Mouse (Mus musculus): ENCODE data around the gene Arhgap10. TPM values are rescaled to one million over a fixed set of nuclear protein-coding genes. Genes with fewer than 3 reads are reported as not detected.
"Not testable (repeated sequence)": the region's sequence is repeated elsewhere in the genome, so short reads cannot be mapped to it uniquely, and the experiment has no call there.

The Arhgap10 gene
- total RNA-seq, 4 experiments from 2014 or later: 9.6 to 10.8 (median 10.2) TPM

- no peak for DNase-seq (ENCODE audit: low spot score in 2 of 2)
Observed at GRCm38 (mm10) chr8:77354189-77354588, 163.6 kb downstream of the Arhgap10 start.

GRCm38 (mm10) chr8:77351177-77351860 lies 166.4 kb downstream of the Arhgap10 start:
- DNase-seq (ENCODE audit: low spot score in 2 of 2): no peak

GRCm38 (mm10) chr8:77350121-77350777 lies 167.5 kb downstream of the Arhgap10 start:
- no peak for DNase-seq (ENCODE audit: low spot score in 2 of 2)

GRCm38 (mm10) chr8:77343916-77344315 lies 173.8 kb downstream of the Arhgap10 start:
- DNase-seq (ENCODE audit: low spot score in 2 of 2): no peak

GRCm38 (mm10) chr8:77343335-77343734 lies 174.4 kb downstream of the Arhgap10 start:
- no peak for DNase-seq (ENCODE audit: low spot score in 2 of 2)

GRCm38 (mm10) chr8:77342144-77342543 lies 175.6 kb downstream of the Arhgap10 start:
- no peak for DNase-seq (ENCODE audit: low spot score in 2 of 2)

- DNase-seq (ENCODE audit: low spot score in 2 of 2): no peak
Observed at GRCm38 (mm10) chr8:77341329-77341728, 176.4 kb downstream of the Arhgap10 start.

- no peak for DNase-seq (ENCODE audit: low spot score in 2 of 2)
Observed at GRCm38 (mm10) chr8:77340046-77340747, 177.6 kb downstream of the Arhgap10 start.

- no peak for DNase-seq (ENCODE audit: low spot score in 2 of 2)
Observed at GRCm38 (mm10) chr8:77337272-77337671, 180.5 kb downstream of the Arhgap10 start.

- DNase-seq (ENCODE audit: low spot score in 2 of 2): no peak
Observed at GRCm38 (mm10) chr8:77331180-77331579, 186.6 kb downstream of the Arhgap10 start.

GRCm38 (mm10) chr8:77330304-77330703 lies 187.4 kb downstream of the Arhgap10 start:
- no peak for DNase-seq (ENCODE audit: low spot score in 2 of 2)

- no peak for DNase-seq (ENCODE audit: low spot score in 2 of 2)
Observed at GRCm38 (mm10) chr8:77329783-77330182, 188.0 kb downstream of the Arhgap10 start.

- no peak for DNase-seq (ENCODE audit: low spot score in 2 of 2)
Observed at GRCm38 (mm10) chr8:77328473-77328872, 189.3 kb downstream of the Arhgap10 start.

- DNase-seq (ENCODE audit: low spot score in 2 of 2): no peak
Observed at GRCm38 (mm10) chr8:77327326-77327725, 190.4 kb downstream of the Arhgap10 start.

- not testable (repeated sequence) for DNase-seq (ENCODE audit: low spot score in 2 of 2)
Observed at GRCm38 (mm10) chr8:77322727-77323126, 195.0 kb downstream of the Arhgap10 start.

GRCm38 (mm10) chr8:77321901-77322300 lies 195.9 kb downstream of the Arhgap10 start:
- DNase-seq (ENCODE audit: low spot score in 2 of 2): no peak

GRCm38 (mm10) chr8:77318590-77318989 lies 199.2 kb downstream of the Arhgap10 start:
- no peak for DNase-seq (ENCODE audit: low spot score in 2 of 2)

GRCm38 (mm10) chr8:77317771-77318170 lies 200.0 kb downstream of the Arhgap10 start:
- DNase-seq (ENCODE audit: low spot score in 2 of 2): no peak

GRCm38 (mm10) chr8:77313003-77313402 lies 204.8 kb downstream of the Arhgap10 start:
- no peak for DNase-seq (ENCODE audit: low spot score in 2 of 2)

- no peak for DNase-seq (ENCODE audit: low spot score in 2 of 2)
Observed at GRCm38 (mm10) chr8:77311762-77312161, 206.0 kb downstream of the Arhgap10 start.

GRCm38 (mm10) chr8:77310541-77310940 lies 207.2 kb downstream of the Arhgap10 start:
- no peak for DNase-seq (ENCODE audit: low spot score in 2 of 2)

- DNase-seq (ENCODE audit: low spot score in 2 of 2): no peak
Observed at GRCm38 (mm10) chr8:77310026-77310425, 207.7 kb downstream of the Arhgap10 start.

Measured in layer of hippocampus, adult 8-10 months (tissue).